Mouse (Mus musculus): ENCODE data around the gene Nr1d2. TPM values are rescaled to one million over a fixed set of nuclear protein-coding genes. Genes with fewer than 3 reads are reported as not detected.
"Not testable (repeated sequence)": the region's sequence is repeated elsewhere in the genome, so short reads cannot be mapped to it uniquely, and the experiment has no call there.

Nr1d2 gene
- polyA plus RNA-seq, 1 experiment from 2014 or later: 5.3 TPM

- Histone ChIP-seq H3K4me3 (ENCODE audit: low read depth, low read length) (no peak overlapping the region), H3K4me1 (ENCODE audit: control insufficient read depth, insufficient read depth, low read length) (no peaks in the 10 kb centered on the region), H3K36me3 (ENCODE audit: control insufficient read depth, insufficient read depth, low read length) (no peaks in the 10 kb centered on the region), H3K4me2 (ENCODE audit: low read length) (peak overlapping the region; percentile 55), H3K27ac (ENCODE audit: low read length) (no peak overlapping the region), H3K9ac (ENCODE audit: low read depth, low read length) (no peak overlapping the region), H3K9me3 (replicated peaks; ENCODE audit: control insufficient read depth, low read length, poor library complexity, severe bottlenecking) (no peaks in the 10 kb centered on the region), H3K27me3 (ENCODE audit: control insufficient read depth, insufficient read depth, low read depth, low read length) (no peaks in the 10 kb centered on the region)
- no peak for ATAC-seq
- WGBS: 43% methylated on average over 4 of the region's 4 CpGs
Measured at GRCm38 (mm10) chr14:18237381-18237780, 1.5 kb downstream of the Nr1d2 start.

GRCm38 (mm10) chr14:18236496-18237235, 2.3 kb downstream of the Nr1d2 start:
- H3K9ac ChIP-seq (ENCODE audit: low read depth, low read length); H3K27me3 ChIP-seq (ENCODE audit: control insufficient read depth, insufficient read depth, low read depth, low read length); H3K4me2 ChIP-seq (ENCODE audit: low read length); H3K4me1 ChIP-seq (ENCODE audit: control insufficient read depth, insufficient read depth, low read length); H3K9me3 ChIP-seq (replicated peaks; ENCODE audit: control insufficient read depth, low read length, poor library complexity, severe bottlenecking); H3K4me3 ChIP-seq (ENCODE audit: low read depth, low read length); H3K36me3 ChIP-seq (ENCODE audit: control insufficient read depth, insufficient read depth, low read length); ATAC-seq; H3K27ac ChIP-seq (ENCODE audit: low read length): not testable (repeated sequence)
- 91% methylated on average over 2 of the region's 2 CpGs for WGBS

- ATAC-seq: no peak
- Histone ChIP-seq H3K4me3 (ENCODE audit: low read depth, low read length) (no peak overlapping the region), H3K36me3 (ENCODE audit: control insufficient read depth, insufficient read depth, low read length) (no peaks in the 10 kb centered on the region), H3K9me3 (replicated peaks; ENCODE audit: control insufficient read depth, low read length, poor library complexity, severe bottlenecking) (no peaks in the 10 kb centered on the region), H3K27me3 (ENCODE audit: control insufficient read depth, insufficient read depth, low read depth, low read length) (no peaks in the 10 kb centered on the region), H3K27ac (ENCODE audit: low read length) (no peak overlapping the region), H3K4me2 (ENCODE audit: low read length) (no peak overlapping the region), H3K4me1 (ENCODE audit: control insufficient read depth, insufficient read depth, low read length) (no peaks in the 10 kb centered on the region), H3K9ac (ENCODE audit: low read depth, low read length) (no peak overlapping the region)
- WGBS: 61% methylated on average over 5 of the region's 5 CpGs
Measured at GRCm38 (mm10) chr14:18233981-18234960, 4.7 kb downstream of the Nr1d2 start.

- H3K4me3 ChIP-seq (ENCODE audit: low read depth, low read length): no peak overlapping the region
- no peak overlapping the region for H3K4me2 ChIP-seq (ENCODE audit: low read length)
- H3K27me3 ChIP-seq (ENCODE audit: control insufficient read depth, insufficient read depth, low read depth, low read length): no peaks in the 10 kb centered on the region
- no peaks in the 10 kb centered on the region for H3K4me1 ChIP-seq (ENCODE audit: control insufficient read depth, insufficient read depth, low read length)
- H3K27ac ChIP-seq (ENCODE audit: low read length): no peak overlapping the region
- no peak overlapping the region for H3K9ac ChIP-seq (ENCODE audit: low read depth, low read length)
- ATAC-seq: no peak
- H3K9me3 ChIP-seq (replicated peaks; ENCODE audit: control insufficient read depth, low read length, poor library complexity, severe bottlenecking): no peaks in the 10 kb centered on the region
- no peaks in the 10 kb centered on the region for H3K36me3 ChIP-seq (ENCODE audit: control insufficient read depth, insufficient read depth, low read length)
- 91% methylated on average over 2 of the region's 2 CpGs for WGBS
Measured at GRCm38 (mm10) chr14:18233076-18233475, 5.9 kb downstream of the Nr1d2 start.

- H3K4me2 ChIP-seq (ENCODE audit: low read length); H3K9me3 ChIP-seq (replicated peaks; ENCODE audit: control insufficient read depth, low read length, poor library complexity, severe bottlenecking); H3K4me1 ChIP-seq (ENCODE audit: control insufficient read depth, insufficient read depth, low read length); H3K9ac ChIP-seq (ENCODE audit: low read depth, low read length); H3K4me3 ChIP-seq (ENCODE audit: low read depth, low read length); ATAC-seq; H3K27ac ChIP-seq (ENCODE audit: low read length); H3K36me3 ChIP-seq (ENCODE audit: control insufficient read depth, insufficient read depth, low read length); H3K27me3 ChIP-seq (ENCODE audit: control insufficient read depth, insufficient read depth, low read depth, low read length): not testable (repeated sequence)
- WGBS: 94% methylated on average over 8 of the region's 8 CpGs
Measured at GRCm38 (mm10) chr14:18231866-18232265, 7.1 kb downstream of the Nr1d2 start.

- H3K36me3 ChIP-seq (ENCODE audit: control insufficient read depth, insufficient read depth, low read length); H3K9ac ChIP-seq (ENCODE audit: low read depth, low read length); H3K27ac ChIP-seq (ENCODE audit: low read length); H3K4me2 ChIP-seq (ENCODE audit: low read length); H3K9me3 ChIP-seq (replicated peaks; ENCODE audit: control insufficient read depth, low read length, poor library complexity, severe bottlenecking); H3K27me3 ChIP-seq (ENCODE audit: control insufficient read depth, insufficient read depth, low read depth, low read length); H3K4me3 ChIP-seq (ENCODE audit: low read depth, low read length); ATAC-seq; H3K4me1 ChIP-seq (ENCODE audit: control insufficient read depth, insufficient read depth, low read length): not testable (repeated sequence)
- 95% methylated on average over 10 of the region's 10 CpGs for WGBS
Measured at GRCm38 (mm10) chr14:18229751-18230150, 9.2 kb downstream of the Nr1d2 start.

- not testable (repeated sequence) for H3K27me3 ChIP-seq (ENCODE audit: control insufficient read depth, insufficient read depth, low read depth, low read length); H3K27ac ChIP-seq (ENCODE audit: low read length); H3K9me3 ChIP-seq (replicated peaks; ENCODE audit: control insufficient read depth, low read length, poor library complexity, severe bottlenecking); H3K9ac ChIP-seq (ENCODE audit: low read depth, low read length); H3K36me3 ChIP-seq (ENCODE audit: control insufficient read depth, insufficient read depth, low read length); ATAC-seq; H3K4me1 ChIP-seq (ENCODE audit: control insufficient read depth, insufficient read depth, low read length)
- H3K4me2 ChIP-seq (ENCODE audit: low read length): peak overlapping the region; percentile 36; the same call in 1 of the 2 replicates
- peak overlapping the region; percentile 7; the same call in 1 of the 2 replicates for H3K4me3 ChIP-seq (ENCODE audit: low read depth, low read length)
- 46% methylated on average over 11 of the region's 11 CpGs for WGBS
Measured at GRCm38 (mm10) chr14:18226181-18226580, 12.7 kb downstream of the Nr1d2 start.

GRCm38 (mm10) chr14:18225431-18225830, 13.5 kb downstream of the Nr1d2 start:
- not testable (repeated sequence) for ATAC-seq; H3K4me2 ChIP-seq (ENCODE audit: low read length)
- 95% methylated on average over 11 of the region's 11 CpGs for WGBS

GRCm38 (mm10) chr14:18221977-18222376, 16.9 kb downstream of the Nr1d2 start:
- peaks cover 2% of the 10 kb centered on the region; the same call in 1 of the 2 replicates for H3K4me1 ChIP-seq (ENCODE audit: control insufficient read depth, insufficient read depth, low read length)
- 96% methylated on average over 6 of the region's 6 CpGs for WGBS
- no peak overlapping the region for H3K4me3 ChIP-seq (ENCODE audit: low read depth, low read length)
- H3K9ac ChIP-seq (ENCODE audit: low read depth, low read length): no peak overlapping the region
- H3K4me2 ChIP-seq (ENCODE audit: low read length): no peak overlapping the region
- H3K9me3 ChIP-seq (replicated peaks; ENCODE audit: control insufficient read depth, low read length, poor library complexity, severe bottlenecking): no peaks in the 10 kb centered on the region
- no peak overlapping the region for H3K27ac ChIP-seq (ENCODE audit: low read length)
- no peaks in the 10 kb centered on the region for H3K27me3 ChIP-seq (ENCODE audit: control insufficient read depth, insufficient read depth, low read depth, low read length)
- ATAC-seq: no peak
- H3K36me3 ChIP-seq (ENCODE audit: control insufficient read depth, insufficient read depth, low read length): no peaks in the 10 kb centered on the region

More at GRCm38 (mm10) chr14:18225431-18225830, 13.5 kb downstream of the Nr1d2 start:
- H3K27me3 ChIP-seq (ENCODE audit: control insufficient read depth, insufficient read depth, low read depth, low read length); H3K4me1 ChIP-seq (ENCODE audit: control insufficient read depth, insufficient read depth, low read length); H3K9me3 ChIP-seq (replicated peaks; ENCODE audit: control insufficient read depth, low read length, poor library complexity, severe bottlenecking); H3K36me3 ChIP-seq (ENCODE audit: control insufficient read depth, insufficient read depth, low read length); H3K9ac ChIP-seq (ENCODE audit: low read depth, low read length); H3K4me3 ChIP-seq (ENCODE audit: low read depth, low read length); H3K27ac ChIP-seq (ENCODE audit: low read length): not testable (repeated sequence)
